Mouse (Mus musculus) naive thymus-derived CD4-positive, alpha-beta T cell, adult 2 months (primary cell): ENCODE results near the gene Mrps16.

Experiments used
- DNase-seq: peaks from one replicate; pipeline ENCODE4 v3.0.0-alpha.2; 2011; ENCODE audit warnings: low read depth

Gene Mrps16

DNA sequence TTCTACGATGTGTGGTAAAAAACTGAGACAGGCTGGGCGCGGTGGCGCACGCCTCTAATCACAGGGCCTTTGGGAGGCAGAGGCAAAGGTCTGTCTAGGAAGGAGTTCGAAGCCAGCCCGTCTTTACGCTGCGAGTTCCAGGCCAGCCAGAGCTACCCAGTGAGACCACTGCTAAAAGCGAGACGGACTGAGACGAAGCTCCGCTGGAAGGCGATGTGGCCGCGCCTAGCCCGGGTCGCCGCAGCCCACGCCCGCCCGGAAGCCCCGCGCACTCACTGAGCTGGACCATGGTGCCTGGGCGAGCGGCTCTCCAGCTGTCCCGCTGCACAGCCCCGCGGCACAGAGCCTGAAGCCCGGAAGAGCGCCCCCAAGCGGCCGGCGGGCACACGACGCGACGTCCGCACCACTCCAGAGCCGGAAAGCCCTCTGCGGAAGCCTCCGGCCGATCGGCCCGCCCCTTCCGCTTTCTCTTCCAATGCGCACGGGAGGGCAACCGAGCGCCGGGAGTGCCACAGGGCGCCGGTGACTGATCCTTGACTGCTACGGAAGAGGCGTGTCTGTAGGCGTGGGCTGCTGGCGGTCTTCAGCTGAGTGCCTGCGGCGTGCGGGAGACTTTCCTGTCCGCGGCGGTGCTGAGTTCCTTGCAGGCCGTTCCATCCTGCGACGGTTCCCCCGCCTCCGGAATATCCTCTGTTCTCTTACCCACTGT lies at the start of gene Mrps16:
Gene Mrps16 (minus strand): TSS at position 430 of the 709 bp plus-strand sequence.
- peak; percentile 96 for DNase-seq

DNA sequence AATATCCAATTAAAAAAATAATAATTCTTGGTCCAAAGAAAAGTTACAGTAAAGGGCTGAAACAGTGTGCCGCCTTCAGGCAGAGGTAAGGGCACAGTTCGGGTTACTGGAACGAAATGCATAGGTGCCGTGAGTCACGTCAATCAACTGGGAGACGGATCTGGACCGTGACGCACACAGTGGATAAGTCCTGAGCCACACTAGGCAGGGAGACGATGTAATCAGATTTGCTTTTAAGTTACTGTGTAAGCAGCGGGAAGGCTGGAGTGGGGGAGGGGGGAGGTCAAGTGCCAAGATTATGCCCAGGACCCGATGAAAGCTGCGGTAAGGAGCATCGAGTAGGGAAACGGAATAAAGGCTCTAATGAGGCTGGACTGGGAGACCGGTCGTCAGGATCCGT lies 48.8 kb upstream of the Mrps16 start:
- no peak for DNase-seq

DNA sequence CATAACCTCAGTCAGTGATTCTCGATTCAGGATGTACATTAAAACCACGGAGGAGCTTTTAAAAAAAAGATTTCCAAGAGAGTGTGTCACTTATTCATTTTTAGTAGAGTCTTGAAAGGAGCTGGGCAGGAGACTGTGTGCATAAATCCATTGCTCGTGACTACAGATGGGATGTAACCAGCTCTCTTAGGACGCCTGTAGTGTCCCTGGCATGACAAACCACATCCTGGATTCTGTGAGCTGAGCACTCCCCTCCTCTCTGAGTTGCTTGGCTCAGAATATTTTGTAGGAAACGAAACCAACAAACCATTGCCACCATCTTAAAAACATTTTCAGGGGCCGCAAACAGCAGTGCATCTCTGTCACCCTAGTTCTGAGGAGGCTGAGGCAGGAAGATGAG lies 43.5 kb upstream of the Mrps16 start:
- DNase-seq = no peak

DNA sequence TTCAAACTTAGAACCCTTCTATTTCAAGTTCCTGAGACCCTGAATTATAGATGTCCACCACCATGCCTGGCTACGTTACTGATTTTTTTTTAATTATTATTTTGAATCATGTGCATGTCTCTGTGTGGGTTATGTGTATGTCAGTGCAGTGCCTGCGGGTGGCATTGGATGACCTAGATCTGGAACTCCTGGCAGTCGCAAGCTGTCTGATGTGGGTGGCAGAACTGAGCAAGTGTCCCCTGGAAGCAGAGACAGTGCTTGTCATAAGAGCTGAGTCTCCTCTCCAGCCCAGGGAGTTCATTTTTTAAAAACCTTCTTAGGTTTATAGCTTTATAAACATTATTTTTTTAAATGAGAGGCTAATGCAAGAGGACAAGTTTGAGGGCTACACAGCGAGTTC lies 39.0 kb upstream of the Mrps16 start:
- no peak for DNase-seq

DNA sequence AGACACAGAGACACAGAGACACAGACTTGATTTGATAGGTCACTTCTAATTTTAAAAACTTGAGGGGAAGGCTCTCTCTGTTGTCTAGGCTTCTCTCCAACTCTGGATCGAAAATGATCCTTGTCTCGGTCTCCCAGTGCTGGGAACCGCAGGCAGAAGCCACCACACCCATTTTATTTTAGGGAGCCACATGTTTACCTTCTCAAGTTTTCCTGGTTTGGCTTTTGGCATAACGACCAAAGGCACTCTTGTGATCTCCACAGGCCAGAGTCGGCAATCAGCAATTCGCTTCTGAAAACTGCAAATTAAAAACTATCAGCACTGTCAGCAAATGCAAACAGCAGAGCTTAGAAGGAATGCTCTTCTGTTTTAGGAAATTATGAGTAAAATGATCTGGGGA lies 38.3 kb upstream of the Mrps16 start:
- no peak for DNase-seq

DNA sequence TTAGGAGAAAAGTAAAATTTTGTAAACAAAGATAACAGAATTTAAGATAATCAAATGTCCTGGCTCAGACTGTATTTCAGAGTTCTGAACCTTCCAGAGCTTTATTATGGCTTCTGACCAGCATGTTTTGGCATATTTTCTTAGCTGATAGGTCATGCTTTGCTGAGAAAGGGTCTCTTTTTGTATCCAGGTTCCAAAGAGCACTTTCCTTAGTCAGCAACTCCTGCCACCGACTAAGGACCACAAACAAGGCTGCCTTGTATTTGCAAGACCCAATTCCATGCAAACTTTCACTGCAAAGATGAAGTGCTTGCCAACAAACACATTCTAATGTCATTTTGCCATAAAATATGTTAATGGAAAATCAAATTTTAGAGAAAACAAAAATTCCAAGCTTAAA lies 36.4 kb upstream of the Mrps16 start:
- no peak for DNase-seq

DNA sequence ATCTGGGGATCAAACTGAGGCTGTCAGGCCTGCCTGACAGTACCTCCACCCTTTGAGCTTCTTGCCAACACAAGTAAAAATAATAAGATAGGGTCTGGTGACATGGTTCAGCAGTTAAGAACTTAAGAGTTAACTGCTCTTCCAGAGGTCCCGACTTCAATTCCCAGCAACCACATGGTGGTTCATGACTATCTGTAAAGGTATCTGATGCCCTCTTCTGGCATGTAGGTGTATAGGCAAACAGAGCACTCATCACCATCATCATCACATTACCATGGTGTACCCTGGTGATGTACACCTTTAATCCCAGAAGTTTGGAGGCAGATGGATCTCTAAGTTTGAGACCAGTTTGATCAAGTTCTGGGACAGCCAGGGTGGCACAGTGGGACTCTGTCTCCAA lies 35.2 kb upstream of the Mrps16 start:
- no peak for DNase-seq

DNA sequence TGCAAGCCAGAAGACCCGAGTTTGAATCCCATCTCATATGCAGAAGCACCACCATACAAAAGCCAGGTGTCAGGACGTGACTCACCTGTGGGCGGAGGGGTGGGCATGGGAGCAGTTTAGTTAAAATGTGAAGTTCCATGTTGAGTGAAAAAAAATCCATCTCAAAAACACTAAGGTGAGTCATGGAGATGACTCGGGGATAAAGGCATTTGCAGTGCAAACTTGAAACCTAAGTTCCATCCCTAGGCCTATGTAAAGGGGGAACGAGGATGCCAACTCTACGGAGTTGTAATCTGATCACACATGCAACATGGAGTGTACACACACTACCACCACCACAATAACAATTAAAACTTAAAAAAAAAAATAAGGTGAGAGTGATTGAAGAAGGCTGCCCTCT lies 29.6 kb upstream of the Mrps16 start:
- no peak for DNase-seq

DNA sequence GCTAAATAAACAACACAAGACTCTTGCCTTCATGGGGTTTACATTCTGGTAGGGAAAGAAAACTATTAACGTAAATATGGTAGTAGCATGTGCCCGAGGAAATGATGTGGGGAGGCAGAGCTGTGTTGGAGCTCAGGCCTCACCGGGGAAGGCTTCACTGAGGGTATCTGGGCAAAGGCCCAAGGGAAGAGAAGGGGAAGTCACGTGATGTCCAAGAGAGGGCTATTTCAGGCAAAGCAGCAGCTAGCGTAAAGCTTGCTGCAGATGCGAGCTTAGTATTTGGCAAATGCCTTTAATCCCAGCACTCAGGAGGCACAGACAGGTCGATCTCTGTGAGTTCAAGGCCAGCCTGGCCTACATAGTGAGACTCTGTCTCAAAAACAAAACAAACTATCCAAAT lies 28.8 kb upstream of the Mrps16 start:
- no peak for DNase-seq

DNA sequence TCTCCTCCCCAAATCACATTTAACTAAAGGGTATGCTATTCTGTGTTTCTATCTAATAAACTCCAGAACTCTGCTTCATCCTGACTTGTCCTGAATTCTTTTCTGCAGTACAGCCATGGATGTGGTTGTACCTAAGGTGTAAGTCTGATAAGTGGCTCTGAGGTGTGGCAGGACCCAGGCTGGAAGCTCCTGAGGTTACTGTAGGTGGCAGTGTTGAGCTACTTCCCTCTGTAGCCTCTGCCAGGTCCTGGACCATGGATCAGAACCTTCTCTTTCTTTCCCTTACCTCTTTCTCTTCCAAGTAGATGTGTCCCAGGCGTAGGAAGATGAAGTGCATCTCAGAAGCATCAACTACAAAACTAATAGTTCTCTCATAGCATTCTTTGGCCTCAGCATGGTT lies 6.6 kb upstream of the Mrps16 start:
- DNase-seq = peak; percentile 51

DNA sequence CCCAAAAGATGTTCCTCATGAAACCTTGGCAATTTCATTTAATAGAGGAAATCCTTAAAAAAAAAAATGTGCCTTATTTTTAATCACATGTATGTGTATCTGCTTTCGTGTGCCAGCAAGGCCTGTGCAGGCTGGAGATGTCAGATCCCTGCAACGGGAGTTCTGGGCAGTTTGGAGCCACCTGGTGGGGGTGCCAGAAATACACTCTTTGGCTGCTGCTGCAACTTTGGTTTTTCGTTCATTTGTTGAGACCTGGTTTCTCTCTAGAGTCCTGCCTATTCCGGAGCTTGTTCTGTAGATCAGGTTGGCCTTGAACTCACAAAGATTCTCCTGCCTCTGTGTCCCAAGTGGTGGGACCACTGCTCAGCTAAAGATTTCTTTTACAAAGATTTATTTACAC lies 5.4 kb upstream of the Mrps16 start:
- DNase-seq = peak; percentile 29

DNA sequence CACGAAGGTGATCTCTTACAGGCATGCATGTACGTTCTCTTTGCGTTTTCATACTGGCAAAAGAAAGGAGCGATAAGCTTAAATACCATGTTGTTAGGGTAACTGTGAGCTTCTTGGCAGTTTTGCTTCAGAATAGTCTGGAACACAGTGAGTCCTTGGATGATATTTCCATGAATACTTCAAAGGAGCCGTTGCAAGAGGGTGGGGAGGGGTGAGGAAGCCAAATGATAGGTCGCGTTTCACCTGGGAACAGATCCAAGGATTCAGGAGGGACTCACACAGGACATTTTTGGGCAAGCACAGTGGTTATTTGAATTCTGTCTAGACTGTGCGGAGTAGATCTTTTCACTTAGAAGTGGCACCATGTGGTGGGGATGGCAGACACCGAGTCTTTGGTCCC lies 3.8 kb upstream of the Mrps16 start:
- no peak for DNase-seq

DNA sequence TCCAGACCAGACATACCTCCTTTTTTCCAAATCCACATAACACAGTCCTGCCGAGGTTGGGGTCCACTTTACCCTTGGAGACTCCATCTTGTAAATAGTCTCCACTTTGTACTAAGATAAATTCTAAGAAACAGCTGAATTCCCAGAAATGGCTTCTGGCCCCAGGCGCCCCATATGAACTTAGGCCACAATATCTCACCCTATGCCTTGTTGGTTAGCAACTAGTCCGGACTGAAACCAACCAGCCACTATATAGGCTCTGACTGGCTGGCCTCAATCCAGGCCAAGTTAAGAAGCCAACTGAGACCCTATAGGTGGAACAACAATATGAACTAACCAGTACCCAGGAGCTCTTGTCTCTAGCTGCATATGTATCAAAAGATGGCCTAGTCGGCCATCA lies 1.1 kb downstream of the Mrps16 start:
- DNase-seq = no peak

DNA sequence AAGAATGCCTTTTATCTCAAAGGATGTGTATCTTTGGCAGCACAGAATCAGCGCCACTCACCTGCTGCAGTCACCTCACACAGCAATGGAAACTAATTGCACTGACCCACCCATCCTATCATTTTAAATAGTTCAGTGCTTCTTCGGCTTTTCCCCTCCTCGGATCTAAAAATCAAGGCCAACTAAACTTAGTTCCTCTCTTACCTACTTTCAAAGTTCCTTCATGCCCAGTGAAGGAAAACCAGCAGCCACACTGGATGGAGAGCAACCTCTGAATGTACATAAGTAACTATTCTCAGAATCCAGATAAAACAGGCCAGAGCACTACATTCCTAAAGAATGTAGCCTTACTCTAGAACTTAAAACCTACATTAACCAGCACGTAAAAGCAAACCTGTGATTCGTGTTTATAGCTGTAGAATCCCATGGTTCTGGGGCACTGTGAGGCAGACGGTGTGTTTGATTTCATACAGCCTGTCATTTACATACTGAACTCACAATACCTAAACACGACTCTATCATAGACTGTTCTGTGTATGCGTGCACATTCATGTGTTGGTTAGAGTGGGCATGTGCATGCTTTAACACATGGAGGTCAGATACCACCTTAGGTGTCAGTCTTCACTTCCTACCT lies 3.9 kb downstream of the Mrps16 start:
- no peak for DNase-seq

DNA sequence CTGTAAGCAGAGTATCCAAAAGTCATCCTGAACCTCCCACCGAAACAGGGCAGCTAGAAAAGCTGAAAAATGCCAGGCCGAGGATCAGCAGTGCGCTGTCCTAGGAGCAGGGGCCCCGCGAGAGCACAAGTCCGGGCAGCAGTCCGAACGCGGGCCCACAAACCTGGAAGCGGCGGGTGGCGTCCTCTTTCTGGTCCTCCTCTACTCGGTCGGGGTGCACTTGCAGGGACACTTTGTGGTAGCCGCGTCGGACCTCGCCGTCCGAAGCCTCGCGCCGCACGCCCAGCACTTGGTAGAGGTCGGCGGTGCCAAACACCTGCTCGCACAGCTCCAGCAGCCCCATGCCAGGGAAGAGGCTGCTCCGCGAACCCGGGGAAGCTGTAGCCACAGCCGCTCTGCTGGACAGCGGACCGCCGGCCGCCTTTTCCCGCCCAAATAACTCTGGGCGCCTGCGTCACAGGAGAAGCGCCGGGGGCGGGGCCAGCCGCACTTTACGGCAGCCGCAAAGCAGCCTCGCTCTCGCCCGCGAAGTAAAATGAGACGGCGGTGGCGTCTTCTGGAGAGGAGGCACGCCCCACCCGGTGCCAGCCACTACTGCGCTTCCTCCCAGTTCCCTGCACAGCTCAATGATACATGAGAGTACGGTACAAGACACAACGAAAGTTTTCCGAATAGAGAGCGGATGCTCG lies 4.8 kb downstream of the Mrps16 start, which contains the start of gene Dnajc9:
Gene Dnajc9 (minus strand): TSS at position 470 of the 689 bp plus-strand sequence.
- peak; percentile 94 for DNase-seq

DNA sequence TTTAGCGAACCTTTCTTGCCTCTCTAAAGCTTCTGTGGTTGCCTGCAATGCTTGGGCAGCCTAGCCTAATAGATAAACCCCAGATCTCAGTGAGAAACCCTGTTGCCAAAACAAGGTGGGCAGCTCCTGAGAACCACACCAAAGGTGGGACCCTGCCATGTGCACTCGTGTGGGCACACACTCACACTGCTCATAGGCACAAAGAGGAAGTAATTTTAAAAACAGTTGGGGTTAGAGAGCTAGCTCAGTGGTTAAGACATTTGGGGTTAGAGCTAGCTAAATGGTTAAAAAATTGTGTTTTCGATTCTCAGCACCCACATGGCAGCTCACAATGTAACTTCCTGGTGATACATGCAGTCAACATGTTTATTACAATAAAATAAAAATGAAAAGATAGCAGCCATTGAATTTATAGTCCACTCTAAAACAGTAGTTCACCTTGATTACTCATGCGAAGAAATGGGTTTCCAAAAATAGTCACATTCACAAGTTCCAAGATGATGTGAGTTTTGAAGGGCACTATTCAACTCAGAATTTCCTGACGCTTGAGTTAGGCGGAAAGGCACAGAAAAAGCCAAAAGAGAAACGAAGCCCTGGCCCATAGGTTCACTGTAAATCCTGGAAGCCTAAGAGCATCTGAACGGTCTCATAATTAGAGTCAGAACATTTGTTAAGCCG lies 13.5 kb downstream of the Mrps16 start:
- peak; percentile 32 for DNase-seq

DNA sequence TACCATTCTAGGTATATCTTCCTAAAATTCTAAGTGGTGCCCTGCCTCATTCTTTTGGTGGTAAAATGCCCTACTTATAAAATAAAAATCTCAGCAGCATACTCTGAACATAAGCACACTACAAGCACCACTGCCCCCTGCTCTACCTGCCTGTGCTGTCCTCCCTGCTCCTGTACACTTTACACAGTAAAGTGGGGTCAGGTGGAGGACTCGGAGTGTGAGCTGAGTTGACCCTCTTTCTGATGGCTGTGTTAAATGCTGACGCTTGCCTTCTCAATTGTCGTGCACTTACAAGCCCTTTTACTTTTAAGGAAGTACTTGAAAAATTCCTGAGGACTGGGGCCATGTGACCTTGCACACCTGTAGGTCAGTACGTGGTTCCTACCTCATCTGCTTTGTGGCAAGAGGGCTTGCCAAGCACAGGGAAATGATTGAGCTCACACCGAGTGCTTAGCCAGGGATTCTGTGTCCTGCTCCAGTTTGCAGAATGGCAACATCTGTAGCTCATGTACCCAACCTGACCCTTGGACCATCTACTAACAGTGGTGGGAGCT lies 14.3 kb downstream of the Mrps16 start:
- no peak for DNase-seq

DNA sequence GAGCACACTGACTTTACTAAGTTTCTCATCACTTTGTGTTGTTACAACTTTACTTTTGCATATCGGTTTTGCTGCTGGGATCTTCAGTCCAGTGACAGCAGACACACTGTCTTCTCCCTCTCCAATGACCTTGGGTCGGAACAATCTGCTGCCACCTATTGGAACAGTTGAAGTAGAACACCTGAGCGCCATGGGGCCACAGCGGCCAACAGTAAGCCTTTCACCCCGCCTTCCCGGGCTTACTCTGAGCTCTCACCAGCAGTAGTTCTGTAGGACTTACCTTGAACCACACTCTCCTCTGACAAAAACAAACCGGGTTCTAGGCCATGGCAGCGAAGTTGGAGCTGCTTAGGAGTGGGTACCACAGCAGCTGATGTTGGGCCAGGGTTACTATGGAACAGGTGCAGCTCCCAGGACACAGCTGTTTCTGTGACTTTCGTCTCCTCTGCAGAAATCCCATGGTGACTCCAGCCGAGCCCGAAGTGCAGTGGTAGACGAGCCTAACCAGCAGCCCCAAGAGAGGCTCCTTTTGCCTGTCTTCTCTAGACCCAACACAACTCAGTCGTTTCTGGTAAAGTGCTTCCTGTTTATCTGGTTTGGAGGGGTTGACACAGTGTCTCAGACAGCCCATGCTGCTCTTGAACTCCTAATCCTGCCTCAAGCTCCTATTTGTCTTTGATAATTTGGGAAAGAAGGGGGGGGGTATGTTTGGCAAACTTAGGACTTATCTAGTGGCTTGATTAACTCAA lies 14.9 kb downstream of the Mrps16 start:
- DNase-seq = peak; percentile 86

DNA sequence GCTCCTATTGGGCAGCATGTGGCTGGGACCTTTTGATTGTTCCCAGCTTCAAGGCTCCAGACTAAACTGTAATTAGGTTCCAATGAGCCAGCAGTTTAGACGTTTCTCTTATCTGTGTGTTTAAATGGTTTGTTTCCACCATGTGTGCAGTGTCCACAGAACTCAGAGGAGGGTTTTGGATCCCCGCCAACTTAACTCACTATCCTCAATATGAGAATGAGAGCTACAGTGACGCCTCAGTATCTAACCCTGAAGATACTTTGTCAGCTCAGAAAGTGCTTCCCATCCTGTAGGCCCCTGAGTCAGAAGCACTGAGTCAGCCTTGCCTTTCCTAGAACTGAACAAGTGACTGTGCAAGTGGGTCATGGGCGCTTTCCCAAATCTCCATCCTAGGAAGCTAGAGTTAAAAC lies 16.3 kb downstream of the Mrps16 start:
- no peak for DNase-seq

DNA sequence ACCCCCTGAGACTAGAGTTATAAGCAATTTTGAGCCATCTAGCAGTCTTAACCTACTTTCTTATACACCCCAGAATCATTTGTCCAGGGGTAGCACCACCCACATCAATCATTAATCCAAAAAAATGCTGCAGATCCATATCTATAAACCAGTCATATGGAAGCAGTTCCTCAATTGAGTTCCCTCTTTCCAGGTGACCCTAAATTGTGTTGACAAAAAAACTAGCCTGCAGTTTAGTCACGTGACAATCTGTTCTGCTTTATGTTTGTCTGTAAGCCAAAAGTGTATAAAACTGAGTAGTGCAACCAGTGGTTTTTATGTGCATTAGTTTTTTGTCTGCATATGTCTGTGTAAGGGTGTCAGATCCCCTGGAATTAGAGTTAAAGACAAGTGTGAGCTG lies 21.6 kb downstream of the Mrps16 start:
- no peak for DNase-seq

DNA sequence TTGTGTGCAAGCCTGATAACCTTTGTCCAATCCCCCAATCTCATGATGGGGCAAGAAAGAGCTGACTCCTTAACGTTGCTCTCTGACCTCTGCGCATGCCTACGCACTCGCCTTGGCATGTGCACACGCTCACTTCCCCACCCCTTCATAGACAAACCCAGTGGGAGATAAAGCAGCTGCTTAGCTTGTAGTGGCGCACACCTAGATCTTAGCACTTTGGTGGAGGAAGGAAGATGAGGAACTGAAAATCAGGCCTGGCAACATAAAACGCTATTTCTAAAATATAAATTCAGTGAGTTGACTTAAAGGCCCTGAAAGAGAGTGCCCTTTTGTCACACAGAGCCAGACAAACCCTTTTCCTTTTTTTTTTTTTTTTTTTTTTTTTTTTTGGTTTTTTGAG lies 22.6 kb downstream of the Mrps16 start:
- no peak for DNase-seq

DNA sequence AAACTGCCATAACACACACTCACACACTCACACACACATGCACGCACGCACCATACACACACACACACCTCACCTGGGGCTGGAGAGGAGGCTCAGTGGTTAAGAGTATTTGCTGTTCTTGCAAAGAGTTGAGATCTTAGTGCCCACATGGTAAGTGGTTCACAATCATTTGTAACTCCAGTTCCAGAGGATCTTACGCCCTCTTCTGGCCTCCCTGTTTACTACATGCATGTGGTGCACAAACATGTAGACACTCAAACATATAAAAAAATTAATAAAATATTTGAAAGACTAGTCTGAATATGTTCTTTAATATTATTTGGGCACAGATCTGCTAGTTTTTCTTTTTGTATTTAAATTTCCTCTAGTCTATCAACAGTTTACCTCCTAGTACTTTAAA lies 25.2 kb downstream of the Mrps16 start:
- DNase-seq = no peak
